Mouse (Mus musculus) spleen, adult 18-20 months (tissue): ENCODE measurements around the gene Taf5l.
"Not testable (repeated sequence)": the region's sequence is repeated elsewhere in the genome, so short reads cannot be mapped to it uniquely, and the experiment has no call there.

ENCODE experiments used
- DNase-seq, 2 experiments: peaks; one replicate each; pipeline ENCODE4 v3.0.0; 2022; ENCODE audit warnings: mixed read lengths in 2 of 2

Gene Taf5l

DNA sequence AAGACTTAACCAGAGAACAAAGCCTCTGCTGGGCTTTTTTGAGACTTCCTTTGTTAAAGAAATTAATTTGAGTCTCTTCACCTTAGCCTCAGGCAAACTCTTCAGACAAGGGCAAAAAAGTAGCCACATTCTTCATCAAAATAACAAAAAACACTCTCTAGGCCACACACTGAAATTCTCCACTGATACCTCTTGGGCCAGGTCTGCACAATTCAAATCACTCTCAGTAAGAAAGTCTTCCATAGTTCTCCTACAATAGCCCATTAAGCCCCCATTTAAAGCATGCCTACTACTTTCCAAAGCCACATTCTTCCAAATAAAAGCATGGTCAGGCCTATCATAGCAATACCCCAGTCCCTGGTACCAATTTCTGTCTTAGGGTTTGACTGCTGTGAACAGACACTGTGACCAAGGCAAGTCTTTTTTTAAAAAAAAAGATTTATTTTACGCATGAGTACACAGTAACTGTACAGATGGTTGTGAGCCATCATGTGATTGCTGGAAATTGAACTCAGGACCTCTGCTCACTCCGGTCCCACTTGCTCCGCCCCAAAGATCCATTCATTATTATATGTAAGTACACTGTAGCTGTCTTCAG lies 9.1 kb downstream of the Taf5l start:
- DNase-seq, result no peak

DNA sequence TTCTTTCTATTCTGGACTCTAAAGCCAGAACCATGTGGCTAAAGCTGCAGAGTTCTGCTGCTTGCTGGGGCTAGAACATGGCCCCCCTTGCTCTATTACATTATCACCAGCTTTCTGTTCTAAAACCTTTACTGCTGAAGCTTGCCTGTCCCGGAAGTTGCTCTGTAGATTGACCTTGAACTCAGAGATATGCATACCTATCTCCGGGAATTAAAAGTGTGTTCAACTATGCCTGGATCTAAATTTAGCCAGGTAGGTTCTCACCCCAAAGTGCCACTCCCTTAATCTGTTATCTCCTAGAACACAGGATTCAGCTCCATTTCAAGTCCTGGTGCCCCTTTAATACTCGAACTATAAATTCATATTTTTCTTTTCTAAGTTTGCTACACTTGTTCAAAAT lies 9.6 kb downstream of the Taf5l start:
- DNase-seq, result no peak

DNA sequence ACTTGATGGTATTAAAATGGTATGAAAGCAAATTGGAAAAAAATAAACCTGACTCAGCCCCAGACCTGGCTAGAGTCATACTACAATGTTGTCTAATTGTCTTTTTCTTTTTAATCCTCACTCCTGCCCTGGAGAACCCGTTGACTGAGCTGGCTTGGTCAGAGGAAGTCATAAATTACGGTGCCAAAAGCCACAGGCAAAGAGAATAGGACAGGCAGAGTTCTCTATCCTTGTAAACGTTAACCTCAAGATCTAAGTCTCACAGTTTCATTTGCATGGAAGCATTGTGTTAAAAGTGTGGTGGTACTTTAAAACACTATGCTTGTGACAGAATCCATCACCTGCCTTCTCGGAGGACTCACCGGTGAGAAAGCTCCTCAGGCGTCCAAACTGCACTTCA lies 13.4 kb downstream of the Taf5l start:
- DNase-seq, result no peak

DNA sequence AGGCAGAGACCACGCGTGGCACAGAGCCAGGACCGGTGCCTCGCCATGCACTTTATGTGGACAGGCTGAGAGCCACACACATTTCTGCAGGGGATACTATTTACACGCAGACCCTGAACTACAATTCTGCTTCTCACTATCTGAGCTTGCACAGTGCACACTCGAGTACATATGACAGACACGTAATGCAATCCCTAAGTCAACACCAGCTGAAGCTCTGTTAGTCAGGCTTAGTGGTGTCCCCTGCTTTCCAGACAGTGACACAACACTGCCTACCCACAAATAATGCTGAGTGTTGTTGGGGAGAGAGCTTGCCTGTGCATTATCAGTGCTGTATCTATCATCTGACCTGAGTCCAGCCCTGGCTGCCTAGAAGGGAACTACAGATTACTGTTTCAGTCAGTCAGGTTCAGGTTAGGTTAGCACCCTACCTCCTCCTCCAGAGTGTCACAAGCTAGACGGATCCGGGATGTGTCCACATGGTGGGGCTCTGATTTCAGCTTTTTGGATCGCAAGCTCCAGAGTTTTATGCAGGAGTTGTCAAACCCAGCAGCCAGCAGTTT lies 18.6 kb downstream of the Taf5l start:
- DNase-seq, result no peak

DNA sequence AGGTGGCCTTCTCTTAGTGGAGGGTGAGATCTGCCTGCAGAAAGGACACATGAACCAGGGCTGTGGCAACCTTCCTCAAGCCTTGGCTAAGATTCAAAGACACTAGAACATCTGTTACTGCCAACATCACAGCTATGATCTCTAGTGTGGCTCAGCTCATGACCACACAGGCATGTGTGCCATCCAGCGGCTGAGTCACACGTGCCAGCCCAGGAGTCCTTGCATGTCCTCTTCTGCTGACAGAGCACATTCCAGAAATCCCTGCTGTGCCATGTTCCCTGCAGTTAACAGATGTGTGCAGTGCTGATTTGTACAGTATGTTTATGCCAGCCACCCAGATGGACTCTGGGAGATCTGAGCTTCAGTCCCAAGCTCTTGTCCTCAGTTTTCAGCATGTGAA lies 21.6 kb downstream of the Taf5l start:
- DNase-seq, result no peak

DNA sequence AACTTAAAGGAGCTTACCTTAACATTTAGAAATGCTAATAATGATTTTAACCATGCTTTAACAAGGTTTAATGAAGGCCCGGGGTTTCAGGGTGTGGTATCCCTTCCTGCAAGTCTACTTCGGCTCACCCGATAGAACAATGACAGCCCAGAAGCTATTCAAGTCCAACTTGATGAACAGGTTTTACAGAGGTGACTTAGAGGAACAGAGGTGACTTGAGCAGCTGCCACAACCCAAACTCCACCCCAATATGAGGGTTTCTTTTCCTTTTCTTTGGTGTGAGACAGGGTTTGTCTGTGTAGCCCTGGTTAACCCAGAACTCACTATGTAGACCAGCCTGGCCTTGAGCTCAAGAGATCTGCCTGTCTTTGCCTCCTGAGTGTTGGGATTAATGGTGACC lies 27.2 kb downstream of the Taf5l start:
- no peak for DNase-seq

DNA sequence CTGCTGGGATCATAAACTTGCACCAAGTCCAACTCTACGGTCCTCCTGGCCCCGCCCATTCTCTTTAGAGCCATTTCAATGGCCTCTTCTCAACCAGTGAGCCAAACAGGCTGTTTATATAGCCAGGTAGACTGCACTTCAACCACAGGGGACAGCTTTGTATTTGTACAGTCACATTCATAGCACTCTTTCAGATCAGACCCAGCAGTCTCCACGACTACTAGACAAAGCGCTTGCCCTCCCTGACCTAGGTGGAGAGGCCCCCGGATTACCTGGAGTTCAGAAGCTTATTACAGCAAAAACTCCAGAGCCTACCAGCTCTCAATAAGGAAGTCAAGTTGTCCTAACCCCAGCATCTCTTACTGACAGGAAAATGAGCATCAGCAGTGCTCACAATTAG lies 27.6 kb downstream of the Taf5l start:
- DNase-seq, result no peak

DNA sequence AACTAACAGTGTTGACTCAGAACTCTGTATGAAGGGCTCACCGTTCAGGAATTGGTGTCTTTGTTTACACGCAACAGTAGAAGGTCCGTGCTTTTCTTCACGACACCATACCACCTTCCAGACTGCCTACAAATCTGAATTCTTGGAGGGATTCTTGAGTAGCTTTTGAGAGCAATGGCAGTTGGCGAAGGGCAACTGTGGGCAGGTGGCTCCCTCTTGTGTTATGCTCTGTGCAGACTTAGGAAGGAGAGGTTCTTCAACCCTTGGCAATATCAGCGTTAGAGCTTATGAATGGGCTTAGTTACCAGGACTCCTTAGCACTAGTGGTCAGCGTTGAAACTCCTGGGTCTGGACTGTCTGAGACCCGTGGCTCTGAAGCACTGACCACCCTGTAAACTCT lies 28.6 kb downstream of the Taf5l start:
- DNase-seq, result peak in 1 of 2 experiments; percentile 8

DNA sequence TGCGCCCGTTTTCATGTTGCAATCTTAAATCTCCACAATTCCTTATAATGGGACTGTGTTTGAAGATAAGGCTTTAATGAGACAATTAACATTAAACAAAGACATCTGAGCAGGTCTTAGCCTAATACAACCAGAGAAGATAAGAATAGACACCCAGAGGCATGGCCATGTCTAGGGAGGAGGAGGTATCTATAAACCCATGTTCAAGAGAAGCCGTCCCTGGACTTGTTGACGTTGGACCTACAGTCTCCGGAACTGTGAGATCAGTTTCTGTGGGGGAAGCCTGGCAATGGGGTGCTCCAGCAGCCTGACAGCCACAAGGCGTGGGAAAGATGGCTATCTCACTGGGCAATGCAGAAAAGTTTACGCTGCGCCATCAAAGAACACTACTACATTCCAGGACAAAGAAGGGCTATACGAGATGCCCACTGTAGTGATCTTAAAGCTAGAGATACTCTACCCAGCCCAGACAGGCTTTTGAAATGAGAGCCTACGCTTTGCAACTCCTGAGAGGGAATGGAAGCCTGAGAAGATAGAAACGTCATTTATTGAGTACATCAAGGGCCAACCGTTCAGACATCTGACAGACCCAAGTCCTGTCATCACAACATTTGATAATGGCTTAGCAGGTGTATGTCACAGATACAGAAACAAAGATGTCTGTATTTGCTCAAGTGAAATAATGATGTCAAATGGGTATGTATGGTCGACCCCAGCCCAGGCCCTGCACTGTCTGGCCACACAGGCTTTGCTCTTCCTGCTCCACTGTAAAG lies 30.7 kb downstream of the Taf5l start:
- no peak for DNase-seq

DNA sequence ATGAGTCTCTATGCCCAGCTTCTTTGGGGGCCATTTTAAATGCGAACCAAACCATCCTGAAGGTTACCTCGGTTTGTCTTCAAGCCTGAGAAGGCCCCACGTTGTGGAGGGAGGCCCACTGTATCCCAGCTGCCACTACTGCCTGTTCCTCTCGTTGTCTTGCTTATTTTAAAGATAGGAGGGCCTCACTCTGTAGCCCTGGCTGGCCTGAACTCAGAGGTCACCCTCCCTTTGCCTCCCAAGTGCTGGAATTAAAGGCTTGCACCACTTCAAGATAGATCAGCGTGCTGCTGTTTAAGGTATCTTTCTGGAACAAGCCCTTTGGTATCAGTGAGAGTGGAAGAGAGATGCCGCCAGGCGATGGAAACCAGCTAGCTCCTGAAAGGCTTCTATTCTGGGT lies 32.1 kb downstream of the Taf5l start:
- no peak for DNase-seq

DNA sequence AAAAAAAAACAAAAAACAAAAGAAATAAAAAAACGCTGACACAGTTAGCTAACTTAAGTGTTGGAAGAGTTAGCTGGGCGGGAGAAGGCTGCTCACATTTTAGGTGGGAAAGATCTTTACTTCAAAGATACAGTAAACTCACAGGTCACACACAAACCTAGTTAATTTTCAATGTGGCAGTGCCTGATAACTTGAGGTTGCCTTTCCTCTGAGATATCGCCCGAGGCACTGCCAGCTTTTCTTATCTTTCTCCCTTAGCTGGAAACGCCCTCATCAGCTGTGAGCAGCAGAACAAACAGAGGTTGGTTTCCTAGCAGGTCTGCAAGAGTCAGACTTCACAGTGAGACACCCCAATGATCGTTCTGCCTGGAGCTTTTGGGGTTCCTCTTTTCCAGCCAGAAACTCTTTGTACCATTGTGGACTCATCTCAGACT lies 32.6 kb downstream of the Taf5l start:
- no peak for DNase-seq

DNA sequence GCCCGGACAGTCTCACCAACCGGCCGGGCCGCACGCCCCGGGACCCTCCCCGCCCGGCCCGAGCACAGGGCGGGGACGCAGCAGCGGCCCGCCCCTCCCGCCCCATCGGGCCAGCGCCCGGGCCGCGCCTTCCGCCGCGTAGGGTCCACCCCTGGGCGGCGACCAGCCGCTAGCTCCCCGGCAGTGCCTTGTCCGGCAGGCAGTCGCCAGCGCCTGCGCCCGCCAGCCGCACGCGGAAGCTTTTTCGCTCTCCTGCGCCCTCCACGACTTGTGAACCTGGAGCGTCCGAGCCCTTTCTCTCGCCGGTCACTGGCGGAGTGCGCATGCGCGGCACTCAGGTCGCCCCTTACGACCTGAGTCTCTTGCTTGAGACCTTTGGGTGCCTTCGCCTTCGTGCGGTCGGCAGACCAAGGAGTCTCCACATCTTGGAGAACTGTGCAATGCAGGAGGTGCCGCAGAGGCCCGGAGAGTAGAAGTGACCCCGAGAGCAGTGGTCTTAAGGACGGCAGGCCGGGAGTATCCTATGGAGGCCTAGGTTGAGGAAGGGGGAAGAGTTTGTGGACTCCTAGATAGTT lies 38.3 kb downstream of the Taf5l start, which contains the start of gene Abcb10:
Gene Abcb10, minus strand, starts transcription at position 297 of the 575 bp plus-strand sequence.
- DNase-seq, result peak; percentile 80 to 83

DNA sequence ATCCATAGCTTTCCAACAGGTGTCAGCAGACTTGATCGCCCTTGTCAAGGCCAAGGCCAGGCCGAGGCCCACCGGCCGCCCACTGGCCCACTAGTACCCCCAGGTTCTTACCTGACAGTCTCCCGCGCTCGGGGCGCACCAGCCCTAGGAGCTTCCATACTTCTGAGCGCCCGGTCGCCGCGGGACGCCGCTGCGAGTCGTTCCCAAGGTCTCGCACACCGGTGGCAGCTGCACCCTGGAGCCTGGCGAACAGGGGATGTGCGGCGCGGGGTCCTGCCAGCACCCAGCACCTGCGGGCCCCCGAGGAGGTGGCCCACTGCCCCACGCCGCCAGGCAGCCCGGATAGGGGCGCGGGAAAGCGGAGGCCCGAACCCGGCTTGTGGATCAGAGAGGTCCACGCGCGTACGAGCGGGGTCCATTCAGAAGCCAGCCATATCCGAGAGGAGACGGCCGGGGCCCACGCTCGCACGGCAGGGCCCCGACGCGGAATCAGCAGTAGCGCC lies 38.9 kb downstream of the Taf5l start:
- no peak for DNase-seq

DNA sequence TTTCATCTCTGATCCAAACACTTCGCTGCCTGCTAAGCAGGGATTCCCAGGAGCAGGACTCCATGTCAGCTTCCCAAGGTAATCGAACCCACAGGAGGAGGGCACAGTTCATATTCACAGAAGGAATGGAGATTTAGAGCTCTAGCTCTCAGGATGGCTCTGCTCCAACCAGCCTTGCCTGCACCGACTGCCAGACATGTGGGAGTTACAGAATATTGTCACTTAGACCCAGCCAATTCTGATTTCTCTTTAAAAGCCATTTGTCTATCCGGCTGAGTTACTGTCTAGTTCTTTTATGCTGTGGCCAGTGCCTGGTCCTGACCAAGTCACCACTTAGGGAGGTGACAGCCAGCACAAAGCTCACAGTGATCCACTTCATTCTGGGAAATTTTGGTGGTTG lies 39.5 kb downstream of the Taf5l start:
- DNase-seq, result no peak

DNA sequence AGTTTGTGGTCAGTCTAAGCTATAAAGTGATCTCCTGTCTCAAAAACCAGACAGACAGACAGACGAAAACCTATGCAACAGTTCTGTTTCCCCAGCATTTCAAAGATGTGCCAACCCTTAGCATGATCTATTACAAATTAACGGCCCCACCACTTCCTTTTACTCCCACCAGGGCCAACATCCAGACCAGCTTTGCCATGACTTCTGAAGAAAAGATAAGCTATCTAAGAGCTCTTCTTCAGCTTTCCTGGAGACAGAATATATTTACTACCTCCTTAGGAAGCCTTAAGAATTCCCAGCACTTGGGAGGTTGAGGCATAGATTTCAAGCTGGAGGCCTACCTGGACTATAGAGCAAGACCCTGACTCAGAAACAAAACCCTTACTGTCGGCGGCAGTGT lies 41.0 kb downstream of the Taf5l start:
- no peak for DNase-seq

DNA sequence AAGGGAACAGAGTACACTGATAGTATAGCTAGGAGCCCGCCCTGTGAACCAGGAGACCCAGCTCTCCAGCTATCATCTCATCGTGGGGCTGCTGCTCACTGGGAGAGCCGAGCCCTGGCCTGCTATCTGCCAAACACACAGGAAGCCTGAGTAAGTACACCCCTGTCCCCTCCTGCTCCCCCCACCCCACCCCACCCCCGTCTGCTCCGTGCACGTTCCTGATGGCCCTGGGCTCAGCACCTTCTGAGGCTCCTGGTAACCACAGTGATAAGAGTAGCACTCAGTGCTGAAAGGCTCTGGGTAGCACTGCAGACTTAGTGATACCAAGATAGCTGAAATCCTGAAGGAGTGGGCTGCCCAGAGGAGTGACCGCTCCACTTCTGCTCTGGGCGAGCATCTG lies 42.3 kb downstream of the Taf5l start:
- DNase-seq, result no peak

DNA sequence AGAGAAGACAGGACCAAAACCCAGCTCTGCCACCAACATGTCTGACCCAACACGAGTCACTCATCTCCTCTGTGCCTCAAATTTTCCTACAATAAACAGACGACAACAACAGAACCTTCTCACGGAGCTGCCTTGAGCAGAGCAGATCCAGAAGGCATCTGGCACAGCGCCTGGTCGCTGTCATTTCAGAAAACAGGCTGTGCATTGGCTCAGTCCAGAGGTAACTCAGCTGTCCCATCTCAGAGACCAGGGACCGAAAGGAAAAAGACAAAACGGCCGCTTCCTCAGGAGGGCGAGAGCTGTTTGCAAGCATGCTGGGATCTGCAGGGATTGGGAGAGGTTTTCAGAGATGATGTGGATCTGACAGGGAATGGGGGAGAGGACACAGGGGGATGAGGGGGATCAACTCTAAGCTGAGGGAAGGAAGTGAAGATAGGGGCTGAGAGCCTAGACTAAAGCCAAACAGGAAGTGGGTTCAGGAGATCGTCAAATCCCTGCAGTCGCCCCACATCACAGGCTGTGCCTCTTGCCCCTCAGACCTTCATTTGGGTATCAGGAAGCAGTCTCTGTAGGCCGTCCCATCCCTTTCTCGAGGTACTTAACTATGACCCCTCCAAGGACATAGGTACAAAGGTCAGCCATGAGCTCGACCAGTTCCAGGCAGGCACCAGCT lies 42.9 kb downstream of the Taf5l start:
- no peak for DNase-seq

DNA sequence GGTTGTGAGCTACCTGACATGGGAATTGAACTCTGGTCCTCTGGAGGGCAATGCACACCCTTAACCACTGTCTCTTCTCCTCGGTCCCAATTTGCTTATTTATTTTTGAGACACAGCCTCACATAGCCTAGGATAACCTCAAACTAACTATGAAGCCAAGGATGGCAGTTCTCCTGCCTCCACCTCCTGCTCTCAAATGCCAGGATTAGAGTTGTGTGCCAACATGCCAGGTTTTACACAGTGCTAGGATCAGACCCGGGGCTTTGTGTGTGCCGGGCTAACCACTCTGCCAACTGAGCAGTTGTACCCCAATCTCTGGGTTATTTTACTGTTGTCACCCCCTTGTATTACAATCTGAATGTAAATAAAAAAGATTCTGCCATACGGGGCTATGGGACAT lies 43.7 kb downstream of the Taf5l start:
- no peak for DNase-seq

DNA sequence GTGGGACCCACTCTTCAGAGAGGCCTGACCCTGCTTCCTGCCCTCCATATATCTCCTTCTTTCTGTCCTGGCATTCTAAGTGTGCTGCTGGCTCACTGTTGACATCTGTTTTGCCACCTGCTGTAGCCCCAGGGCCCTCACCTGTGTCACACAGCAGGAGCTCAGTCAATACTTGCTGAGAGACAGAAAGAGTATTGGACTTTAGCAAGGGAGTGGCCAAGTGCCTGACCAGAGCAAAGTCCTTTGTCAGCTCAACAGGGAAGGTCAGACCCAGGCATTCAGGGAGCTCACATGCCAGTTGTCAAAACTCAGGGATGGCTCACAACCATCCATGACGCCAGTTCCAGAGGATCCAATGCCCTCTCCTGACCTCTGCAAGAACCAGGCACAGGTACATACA lies 47.7 kb downstream of the Taf5l start:
- DNase-seq, result no peak

DNA sequence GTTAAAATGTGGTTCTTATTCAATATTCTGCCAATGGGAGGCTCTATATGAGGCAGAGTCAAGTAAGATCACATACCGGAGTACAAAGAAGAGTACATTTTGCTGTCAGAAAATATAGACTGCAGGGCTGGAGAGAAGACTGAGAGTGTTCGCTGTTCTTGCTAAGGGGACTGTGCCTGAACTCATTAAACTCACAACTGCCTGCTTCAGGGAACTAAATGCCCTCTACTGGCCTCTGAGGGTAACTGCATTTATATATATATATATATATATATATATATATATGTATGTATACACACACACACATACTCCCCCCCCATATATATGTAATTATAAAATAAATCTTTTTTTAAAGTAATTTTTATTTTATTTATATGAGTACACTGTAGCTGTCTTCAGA lies 54.3 kb downstream of the Taf5l start:
- no peak for DNase-seq

DNA sequence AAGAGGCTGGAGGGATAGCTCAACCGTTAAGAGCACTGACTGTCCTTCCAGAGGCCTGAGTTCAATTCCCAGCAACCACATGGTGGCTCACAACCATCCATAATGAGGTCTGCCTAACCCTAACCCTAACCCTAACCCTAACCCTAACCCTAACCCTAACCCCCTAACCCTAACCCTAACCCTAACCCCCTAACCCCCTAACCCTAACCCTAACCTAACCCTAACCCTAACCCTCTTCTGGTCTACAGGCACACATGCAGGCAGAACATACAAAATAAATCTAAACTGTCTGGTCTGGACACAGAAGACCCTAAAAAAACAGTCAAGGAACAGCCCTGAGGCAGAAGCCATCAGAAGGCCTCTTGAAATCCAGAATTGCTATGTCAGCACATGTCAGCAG lies 59.8 kb downstream of the Taf5l start:
- DNase-seq, result no peak

DNA sequence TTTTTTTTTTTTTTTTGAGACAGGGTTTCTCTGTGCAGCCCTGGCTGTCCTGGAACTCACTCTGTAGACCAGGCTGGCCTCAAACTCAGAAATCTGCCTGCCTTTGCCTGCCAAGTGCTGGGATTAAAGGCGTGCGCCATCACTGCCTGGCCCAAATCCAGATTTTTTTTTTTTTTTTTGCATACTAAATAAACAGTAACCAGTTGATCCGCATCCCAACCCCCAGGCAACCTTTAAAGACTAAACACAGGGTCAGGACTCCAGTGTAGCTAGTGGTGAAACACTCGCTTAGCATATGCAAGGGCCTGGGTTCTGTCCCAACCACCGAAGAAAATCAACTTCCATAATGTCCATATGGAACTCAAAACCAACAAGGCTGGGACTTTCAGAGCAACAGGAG lies 60.6 kb downstream of the Taf5l start:
- not testable (repeated sequence) for DNase-seq

DNA sequence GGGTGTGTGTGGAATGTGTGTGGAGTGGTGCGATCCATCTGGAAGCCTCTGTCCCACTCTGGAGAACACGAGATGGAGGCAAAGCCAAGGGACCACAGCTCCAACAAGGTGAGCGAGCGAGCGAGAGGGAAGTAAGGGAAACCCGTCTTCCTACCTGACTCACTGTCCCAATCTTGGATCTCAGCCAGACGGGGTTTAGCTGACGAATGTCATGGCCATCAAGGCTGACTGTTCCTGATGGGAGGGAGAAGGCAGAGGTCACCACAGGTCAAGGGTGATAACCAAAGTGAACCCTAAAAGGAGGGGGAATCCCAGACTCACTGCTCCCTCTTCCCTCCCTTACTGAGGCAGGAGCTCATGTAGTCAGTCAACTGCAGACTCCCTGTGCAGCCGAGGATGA lies 61.1 kb downstream of the Taf5l start:
- DNase-seq, result no peak
